Mouse (Mus musculus): ENCODE data around the gene Gm9964. TPM values are rescaled to one million over a fixed set of nuclear protein-coding genes. Genes with fewer than 3 reads are reported as not detected.

The Gm9964 gene
- polyA plus RNA-seq, 1 experiment from 2014 or later = not detected

- no peak overlapping the region for H3K27ac ChIP-seq (replicated peaks in 1 of 2; ENCODE audit: control insufficient read depth in 1 of 2, insufficient read depth in 1 of 2, low read depth in 2 of 2, low read length in 2 of 2)
- WGBS = 50% methylated on average over 1 of the region's 1 CpGs
These were observed 539 bp downstream of the Gm9964 start for GRCm38 (mm10) chr11:79296167-79296566.

GRCm38 (mm10) chr11:79293971-79294370 is 2.7 kb downstream of the Gm9964 start:
- H3K9me3 ChIP-seq (ENCODE audit: control insufficient read depth, low read length) = no peaks in the 10 kb centered on the region
- H3K4me3 ChIP-seq (ENCODE audit: control insufficient read depth in 1 of 2, insufficient read depth in 1 of 2, low read depth in 1 of 2, low read length in 2 of 2) = no peak overlapping the region
- no peaks in the 10 kb centered on the region for H3K36me3 ChIP-seq (ENCODE audit: control insufficient read depth, insufficient read depth, low read length)
- no peak overlapping the region for H3K27ac ChIP-seq (replicated peaks in 1 of 2; ENCODE audit: control insufficient read depth in 1 of 2, insufficient read depth in 1 of 2, low read depth in 2 of 2, low read length in 2 of 2)
- H3K4me1 ChIP-seq (ENCODE audit: control insufficient read depth in 2 of 2, insufficient read depth in 2 of 2, low read length in 2 of 2) = peaks cover 2 to 8% of the 10 kb centered on the region in 2 experiments
- H3K4me2 ChIP-seq (ENCODE audit: low read length) = no peak overlapping the region
- H3K9ac ChIP-seq (ENCODE audit: low read length) = no peak overlapping the region
- no peaks in the 10 kb centered on the region for H3K27me3 ChIP-seq (ENCODE audit: control insufficient read depth, insufficient read depth, low read length)
- 56% methylated on average over 1 of the region's 1 CpGs for WGBS
- no peak for ATAC-seq (ENCODE audit: insufficient number of reproducible peaks, insufficient read depth, low FRiP score, low read depth)

More at GRCm38 (mm10) chr11:79296167-79296566, 539 bp downstream of the Gm9964 start:
- no peak overlapping the region for H3K9ac ChIP-seq (ENCODE audit: low read length)
- no peak overlapping the region for H3K4me2 ChIP-seq (ENCODE audit: low read length)
- ATAC-seq (ENCODE audit: insufficient number of reproducible peaks, insufficient read depth, low FRiP score, low read depth) = no peak
- H3K36me3 ChIP-seq (ENCODE audit: control insufficient read depth, insufficient read depth, low read length) = no peaks in the 10 kb centered on the region
- no peaks in the 10 kb centered on the region for H3K9me3 ChIP-seq (ENCODE audit: control insufficient read depth, low read length)
- no peak overlapping the region for H3K4me3 ChIP-seq (ENCODE audit: control insufficient read depth in 1 of 2, insufficient read depth in 1 of 2, low read depth in 1 of 2, low read length in 2 of 2)
- no peaks in the 10 kb centered on the region for H3K27me3 ChIP-seq (ENCODE audit: control insufficient read depth, insufficient read depth, low read length)
- H3K4me1 ChIP-seq (ENCODE audit: control insufficient read depth in 2 of 2, insufficient read depth in 2 of 2, low read length in 2 of 2) = no peaks in the 10 kb centered on the region

GRCm38 (mm10) chr11:79293025-79293424 is 3.7 kb downstream of the Gm9964 start:
- Histone ChIP-seq H3K4me3 (ENCODE audit: control insufficient read depth in 1 of 2, insufficient read depth in 1 of 2, low read depth in 1 of 2, low read length in 2 of 2) (no peak overlapping the region), H3K4me1 (ENCODE audit: control insufficient read depth in 2 of 2, insufficient read depth in 2 of 2, low read length in 2 of 2) (peaks cover 7 to 17% of the 10 kb centered on the region in 2 experiments), H3K4me2 (ENCODE audit: low read length) (no peak overlapping the region), H3K27me3 (ENCODE audit: control insufficient read depth, insufficient read depth, low read length) (no peaks in the 10 kb centered on the region), H3K9ac (ENCODE audit: low read length) (no peak overlapping the region), H3K36me3 (ENCODE audit: control insufficient read depth, insufficient read depth, low read length) (no peaks in the 10 kb centered on the region), H3K27ac (replicated peaks in 1 of 2; ENCODE audit: control insufficient read depth in 1 of 2, insufficient read depth in 1 of 2, low read depth in 2 of 2, low read length in 2 of 2) (no peak overlapping the region), H3K9me3 (ENCODE audit: control insufficient read depth, low read length) (no peaks in the 10 kb centered on the region)
- no peak for ATAC-seq (ENCODE audit: insufficient number of reproducible peaks, insufficient read depth, low FRiP score, low read depth)
- WGBS = 84% methylated on average over 3 of the region's 3 CpGs

- ATAC-seq (ENCODE audit: insufficient number of reproducible peaks, insufficient read depth, low FRiP score, low read depth) = no peak
These were observed 4.6 kb downstream of the Gm9964 start for GRCm38 (mm10) chr11:79292130-79292529.

GRCm38 (mm10) chr11:79291651-79292050 is 5.1 kb downstream of the Gm9964 start:
- ATAC-seq (ENCODE audit: insufficient number of reproducible peaks, insufficient read depth, low FRiP score, low read depth) = no peak
- H3K36me3 ChIP-seq (ENCODE audit: control insufficient read depth, insufficient read depth, low read length) = no peaks in the 10 kb centered on the region
- H3K27ac ChIP-seq (replicated peaks in 1 of 2; ENCODE audit: control insufficient read depth in 1 of 2, insufficient read depth in 1 of 2, low read depth in 2 of 2, low read length in 2 of 2) = no peak overlapping the region
- H3K4me1 ChIP-seq (ENCODE audit: control insufficient read depth in 2 of 2, insufficient read depth in 2 of 2, low read length in 2 of 2) = peaks cover 11 to 17% of the 10 kb centered on the region in 2 experiments
- WGBS = 70% methylated on average over 5 of the region's 5 CpGs
- H3K9me3 ChIP-seq (ENCODE audit: control insufficient read depth, low read length) = no peaks in the 10 kb centered on the region
- no peak overlapping the region for H3K4me2 ChIP-seq (ENCODE audit: low read length)
- H3K4me3 ChIP-seq (ENCODE audit: control insufficient read depth in 1 of 2, insufficient read depth in 1 of 2, low read depth in 1 of 2, low read length in 2 of 2) = no peak overlapping the region
- H3K27me3 ChIP-seq (ENCODE audit: control insufficient read depth, insufficient read depth, low read length) = no peaks in the 10 kb centered on the region
- no peak overlapping the region for H3K9ac ChIP-seq (ENCODE audit: low read length)

More at GRCm38 (mm10) chr11:79292130-79292529, 4.6 kb downstream of the Gm9964 start:
- no peak overlapping the region for H3K4me2 ChIP-seq (ENCODE audit: low read length)
- H3K27ac ChIP-seq (replicated peaks in 1 of 2; ENCODE audit: control insufficient read depth in 1 of 2, insufficient read depth in 1 of 2, low read depth in 2 of 2, low read length in 2 of 2) = no peak overlapping the region
- no peak overlapping the region for H3K4me3 ChIP-seq (ENCODE audit: control insufficient read depth in 1 of 2, insufficient read depth in 1 of 2, low read depth in 1 of 2, low read length in 2 of 2)
- H3K36me3 ChIP-seq (ENCODE audit: control insufficient read depth, insufficient read depth, low read length) = no peaks in the 10 kb centered on the region
- no peaks in the 10 kb centered on the region for H3K9me3 ChIP-seq (ENCODE audit: control insufficient read depth, low read length)
- H3K4me1 ChIP-seq (ENCODE audit: control insufficient read depth in 2 of 2, insufficient read depth in 2 of 2, low read length in 2 of 2) = peaks cover 9 to 17% of the 10 kb centered on the region in 2 experiments
- no peaks in the 10 kb centered on the region for H3K27me3 ChIP-seq (ENCODE audit: control insufficient read depth, insufficient read depth, low read length)
- 81% methylated on average over 3 of the region's 3 CpGs for WGBS
- no peak overlapping the region for H3K9ac ChIP-seq (ENCODE audit: low read length)

- Histone ChIP-seq H3K4me3 (ENCODE audit: control insufficient read depth in 1 of 2, insufficient read depth in 1 of 2, low read depth in 1 of 2, low read length in 2 of 2) (no peak overlapping the region), H3K9me3 (ENCODE audit: control insufficient read depth, low read length) (no peaks in the 10 kb centered on the region), H3K4me2 (ENCODE audit: low read length) (no peak overlapping the region), H3K9ac (ENCODE audit: low read length) (no peak overlapping the region), H3K4me1 (ENCODE audit: control insufficient read depth in 2 of 2, insufficient read depth in 2 of 2, low read length in 2 of 2) (peaks cover 17 to 24% of the 10 kb centered on the region in 2 experiments), H3K27me3 (ENCODE audit: control insufficient read depth, insufficient read depth, low read length) (no peaks in the 10 kb centered on the region), H3K36me3 (ENCODE audit: control insufficient read depth, insufficient read depth, low read length) (no peaks in the 10 kb centered on the region), H3K27ac (replicated peaks in 1 of 2; ENCODE audit: control insufficient read depth in 1 of 2, insufficient read depth in 1 of 2, low read depth in 2 of 2, low read length in 2 of 2) (no peak overlapping the region)
- ATAC-seq (ENCODE audit: insufficient number of reproducible peaks, insufficient read depth, low FRiP score, low read depth) = no peak
- 43% methylated on average over 2 of the region's 2 CpGs for WGBS
These were observed 6.2 kb downstream of the Gm9964 start for GRCm38 (mm10) chr11:79290473-79290872.

- ATAC-seq (ENCODE audit: insufficient number of reproducible peaks, insufficient read depth, low FRiP score, low read depth) = no peak
- no peak overlapping the region for H3K4me2 ChIP-seq (ENCODE audit: low read length)
- peak overlapping the region; percentile 31 to 32; a peak in 1 of 4 replicates for H3K27ac ChIP-seq (replicated peaks in 1 of 2; ENCODE audit: control insufficient read depth in 1 of 2, insufficient read depth in 1 of 2, low read depth in 2 of 2, low read length in 2 of 2)
- H3K4me3 ChIP-seq (ENCODE audit: control insufficient read depth in 1 of 2, insufficient read depth in 1 of 2, low read depth in 1 of 2, low read length in 2 of 2) = no peak overlapping the region
- H3K9me3 ChIP-seq (ENCODE audit: control insufficient read depth, low read length) = peaks cover 2% of the 10 kb centered on the region; the same call in 1 of the 2 replicates
- no peak overlapping the region for H3K9ac ChIP-seq (ENCODE audit: low read length)
- WGBS = 37% methylated on average over 5 of the region's 5 CpGs
- H3K36me3 ChIP-seq (ENCODE audit: control insufficient read depth, insufficient read depth, low read length) = no peaks in the 10 kb centered on the region
- H3K27me3 ChIP-seq (ENCODE audit: control insufficient read depth, insufficient read depth, low read length) = no peaks in the 10 kb centered on the region
- peaks cover 17 to 24% of the 10 kb centered on the region in 2 experiments for H3K4me1 ChIP-seq (ENCODE audit: control insufficient read depth in 2 of 2, insufficient read depth in 2 of 2, low read length in 2 of 2)
These were observed 7.6 kb downstream of the Gm9964 start for GRCm38 (mm10) chr11:79288913-79289640.

Measured in heart, embryonic 14.5 days (tissue).